Mouse (Mus musculus): ENCODE measurements at regions not wholly inside any gene's neighbourhood (a gene's known extent, or its start where the extent isn't known, plus 50 kb on each side); places are given as distances from the start of the nearest gene placed in this dataset.

DNA sequence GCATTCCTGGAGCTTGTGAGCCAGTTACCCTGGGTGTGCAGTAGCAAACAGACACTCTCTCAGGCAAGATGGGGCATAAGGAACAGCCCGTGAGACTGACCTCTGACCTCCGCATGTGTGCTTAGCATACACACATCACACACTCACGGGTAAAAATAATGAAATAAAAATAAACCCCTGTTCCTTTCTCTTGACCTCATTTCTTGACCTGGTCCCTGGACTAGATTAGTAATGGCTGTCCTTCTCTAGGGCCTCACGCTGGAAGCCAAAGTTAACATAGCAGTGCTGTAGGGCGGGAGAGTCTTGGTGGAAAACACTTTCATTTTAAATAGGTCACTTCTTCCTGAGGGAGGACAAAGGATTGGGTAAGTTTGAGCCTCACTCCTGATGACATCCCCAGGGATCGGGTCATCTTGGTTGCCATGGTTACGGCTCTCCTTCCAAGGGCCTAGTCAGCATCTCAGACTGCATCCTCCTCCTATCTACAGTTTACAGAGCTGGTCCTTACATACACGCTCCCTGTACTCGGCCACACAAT lies 59.4 kb upstream of the Errfi1 start:
- H3K4me1 ChIP-seq (replicated peaks; ENCODE audit: control insufficient read depth, insufficient read depth, low read length), result peaks cover under 1% of the 10 kb centered on the region; the same call in 1 of the 2 replicates
- TF ChIP-seq CTCF (IDR thresholded peaks at IDR 0.05; ENCODE audit: borderline replicate concordance, control insufficient read depth, extremely low read depth, insufficient read depth, low read length, poor library complexity) (no peak), POLR2A (IDR thresholded peaks at IDR 0.05; ENCODE audit: control insufficient read depth, extremely low read depth, insufficient read depth, low read length, poor library complexity) (no peak)
- no peaks in the 10 kb centered on the region for H3K27me3 ChIP-seq (ENCODE audit: control insufficient read depth, insufficient read depth, low read length)
- 94% methylated on average over 9 of the region's 9 CpGs for WGBS
- no peak overlapping the region for H3K27ac ChIP-seq (ENCODE audit: control insufficient read depth, insufficient read depth, low read length)
- no peaks in the 10 kb centered on the region for H3K36me3 ChIP-seq (ENCODE audit: control insufficient read depth, insufficient read depth, low read length)
- no peak for DNase-seq
- no peak overlapping the region for H3K4me3 ChIP-seq (ENCODE audit: control insufficient read depth, insufficient read depth, low read length)

DNA sequence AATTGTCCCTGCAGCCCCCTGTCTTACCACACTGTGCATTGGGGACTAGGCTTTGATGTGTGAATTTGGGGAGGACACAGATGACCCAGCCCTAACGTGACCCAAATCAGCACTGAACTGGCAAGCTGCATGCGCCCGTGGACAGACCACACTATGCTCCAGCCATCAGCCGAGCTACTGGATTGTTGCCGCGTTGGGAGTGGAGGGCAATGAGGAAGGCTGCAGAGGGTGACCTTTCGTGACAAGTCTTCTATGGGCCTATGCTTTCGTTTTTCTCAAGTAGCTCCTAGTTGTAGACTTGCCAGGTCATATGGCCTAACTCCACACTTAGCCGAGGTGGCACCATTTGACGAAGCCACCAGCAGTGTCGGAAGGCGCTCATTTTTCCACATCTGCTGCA lies 60.6 kb upstream of the Errfi1 start:
- whole genome bisulfite sequencing, result 97% methylated on average over 12 of the region's 12 CpGs
- H3K27me3 ChIP-seq (ENCODE audit: control insufficient read depth, insufficient read depth, low read length), result no peaks in the 10 kb centered on the region
- H3K4me3 ChIP-seq (ENCODE audit: control insufficient read depth, insufficient read depth, low read length), result no peak overlapping the region

DNA sequence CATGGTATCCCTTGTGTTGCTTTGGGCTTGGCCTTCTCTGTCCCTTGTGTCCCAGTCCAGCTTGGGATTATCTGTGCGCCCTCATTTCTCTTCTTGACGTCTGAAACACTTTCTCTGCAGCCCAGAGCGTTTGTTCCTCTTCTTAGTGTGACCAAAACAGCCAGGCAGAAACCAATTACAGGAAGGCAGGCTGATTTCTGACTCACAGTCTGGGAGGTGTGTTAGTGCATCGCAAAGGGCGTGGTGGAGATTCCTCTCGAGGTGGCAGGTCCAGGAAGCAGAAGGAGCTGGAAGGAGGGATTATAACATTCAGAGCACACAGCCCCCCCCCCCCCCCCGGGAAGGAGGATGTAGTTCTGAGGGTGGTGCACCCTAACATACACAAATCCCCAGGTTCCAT lies 64.6 kb upstream of the Errfi1 start:
- no peak overlapping the region for H3K27ac ChIP-seq (ENCODE audit: control insufficient read depth, insufficient read depth, low read length)
- no peaks in the 10 kb centered on the region for H3K27me3 ChIP-seq (ENCODE audit: control insufficient read depth, insufficient read depth, low read length)
- 20% methylated on average over 6 of the region's 7 CpGs for WGBS

More for the DNA sequence above, 60.6 kb upstream of the Errfi1 start:
- no peak for DNase-seq
- Histone ChIP-seq H3K4me1 (replicated peaks; ENCODE audit: control insufficient read depth, insufficient read depth, low read length) (no peaks in the 10 kb centered on the region), H3K36me3 (ENCODE audit: control insufficient read depth, insufficient read depth, low read length) (no peaks in the 10 kb centered on the region), H3K27ac (ENCODE audit: control insufficient read depth, insufficient read depth, low read length) (no peak overlapping the region)
- TF ChIP-seq CTCF (IDR thresholded peaks at IDR 0.05; ENCODE audit: borderline replicate concordance, control insufficient read depth, extremely low read depth, insufficient read depth, low read length, poor library complexity), result no peak
- no peak for TF ChIP-seq POLR2A (IDR thresholded peaks at IDR 0.05; ENCODE audit: control insufficient read depth, extremely low read depth, insufficient read depth, low read length, poor library complexity)

DNA sequence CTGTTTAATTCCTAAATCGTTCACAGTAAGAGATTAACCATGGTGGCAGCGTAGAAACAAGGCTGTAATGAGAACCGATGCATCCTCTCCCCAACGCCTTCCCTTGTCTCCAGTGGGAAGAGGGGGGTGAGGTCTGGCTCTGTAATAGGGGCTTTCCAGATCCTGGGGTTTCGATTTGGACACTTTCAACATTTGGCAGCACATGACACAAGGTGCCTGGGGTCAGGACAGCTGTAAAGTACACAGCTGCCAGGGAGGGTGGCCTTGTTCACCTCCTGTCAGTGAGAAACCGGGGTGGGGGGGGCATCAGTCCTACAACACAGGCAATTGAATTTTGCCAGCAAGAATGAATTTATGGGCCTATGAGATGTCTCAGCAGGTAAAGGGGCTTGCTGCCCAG lies 66.6 kb upstream of the Errfi1 start:
- no peak overlapping the region for H3K27ac ChIP-seq (ENCODE audit: control insufficient read depth, insufficient read depth, low read length)
- H3K27me3 ChIP-seq (ENCODE audit: control insufficient read depth, insufficient read depth, low read length), result no peaks in the 10 kb centered on the region

More for the DNA sequence above, 64.6 kb upstream of the Errfi1 start:
- DNase-seq, result no peak
- Histone ChIP-seq H3K4me1 (replicated peaks; ENCODE audit: control insufficient read depth, insufficient read depth, low read length) (no peaks in the 10 kb centered on the region), H3K4me3 (ENCODE audit: control insufficient read depth, insufficient read depth, low read length) (no peak overlapping the region), H3K36me3 (ENCODE audit: control insufficient read depth, insufficient read depth, low read length) (no peaks in the 10 kb centered on the region)
- TF ChIP-seq CTCF (IDR thresholded peaks at IDR 0.05; ENCODE audit: borderline replicate concordance, control insufficient read depth, extremely low read depth, insufficient read depth, low read length, poor library complexity), result no peak
- no peak for TF ChIP-seq POLR2A (IDR thresholded peaks at IDR 0.05; ENCODE audit: control insufficient read depth, extremely low read depth, insufficient read depth, low read length, poor library complexity)

DNA sequence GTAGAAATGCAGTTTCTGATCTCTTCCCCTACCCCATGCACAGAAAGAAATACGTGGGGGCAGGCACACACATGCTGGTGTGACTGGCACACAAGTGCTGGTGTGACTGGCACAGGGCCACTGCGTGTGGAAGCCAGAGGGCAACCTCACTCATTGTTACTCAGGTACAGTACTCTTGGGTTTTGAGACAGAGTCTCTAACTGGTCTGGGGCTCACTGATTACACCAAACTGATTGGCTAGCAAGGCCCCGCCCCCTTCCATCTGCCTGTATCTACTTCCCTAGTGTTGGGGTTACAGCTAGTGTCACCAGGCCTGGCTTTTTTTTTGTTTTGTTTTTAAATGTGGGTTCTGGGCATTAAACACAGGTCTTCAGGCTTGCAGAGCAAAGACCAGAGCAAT lies 67.1 kb upstream of the Errfi1 start:
- Histone ChIP-seq H3K4me1 (replicated peaks; ENCODE audit: control insufficient read depth, insufficient read depth, low read length) (no peaks in the 10 kb centered on the region), H3K36me3 (ENCODE audit: control insufficient read depth, insufficient read depth, low read length) (no peaks in the 10 kb centered on the region), H3K4me3 (ENCODE audit: control insufficient read depth, insufficient read depth, low read length) (no peak overlapping the region), H3K27ac (ENCODE audit: control insufficient read depth, insufficient read depth, low read length) (no peak overlapping the region), H3K27me3 (ENCODE audit: control insufficient read depth, insufficient read depth, low read length) (no peaks in the 10 kb centered on the region)
- 94% methylated on average over 3 of the region's 3 CpGs for WGBS
- TF ChIP-seq POLR2A (IDR thresholded peaks at IDR 0.05; ENCODE audit: control insufficient read depth, extremely low read depth, insufficient read depth, low read length, poor library complexity) (no peak), CTCF (IDR thresholded peaks at IDR 0.05; ENCODE audit: borderline replicate concordance, control insufficient read depth, extremely low read depth, insufficient read depth, low read length, poor library complexity) (no peak)
- DNase-seq, result no peak

More for the DNA sequence above, 66.6 kb upstream of the Errfi1 start:
- Histone ChIP-seq H3K4me3 (ENCODE audit: control insufficient read depth, insufficient read depth, low read length) (no peak overlapping the region), H3K4me1 (replicated peaks; ENCODE audit: control insufficient read depth, insufficient read depth, low read length) (no peaks in the 10 kb centered on the region), H3K36me3 (ENCODE audit: control insufficient read depth, insufficient read depth, low read length) (no peaks in the 10 kb centered on the region)
- no peak for DNase-seq
- TF ChIP-seq CTCF (IDR thresholded peaks at IDR 0.05; ENCODE audit: borderline replicate concordance, control insufficient read depth, extremely low read depth, insufficient read depth, low read length, poor library complexity) (no peak), POLR2A (IDR thresholded peaks at IDR 0.05; ENCODE audit: control insufficient read depth, extremely low read depth, insufficient read depth, low read length, poor library complexity) (no peak)
- 89% methylated on average over 6 of the region's 6 CpGs for WGBS

DNA sequence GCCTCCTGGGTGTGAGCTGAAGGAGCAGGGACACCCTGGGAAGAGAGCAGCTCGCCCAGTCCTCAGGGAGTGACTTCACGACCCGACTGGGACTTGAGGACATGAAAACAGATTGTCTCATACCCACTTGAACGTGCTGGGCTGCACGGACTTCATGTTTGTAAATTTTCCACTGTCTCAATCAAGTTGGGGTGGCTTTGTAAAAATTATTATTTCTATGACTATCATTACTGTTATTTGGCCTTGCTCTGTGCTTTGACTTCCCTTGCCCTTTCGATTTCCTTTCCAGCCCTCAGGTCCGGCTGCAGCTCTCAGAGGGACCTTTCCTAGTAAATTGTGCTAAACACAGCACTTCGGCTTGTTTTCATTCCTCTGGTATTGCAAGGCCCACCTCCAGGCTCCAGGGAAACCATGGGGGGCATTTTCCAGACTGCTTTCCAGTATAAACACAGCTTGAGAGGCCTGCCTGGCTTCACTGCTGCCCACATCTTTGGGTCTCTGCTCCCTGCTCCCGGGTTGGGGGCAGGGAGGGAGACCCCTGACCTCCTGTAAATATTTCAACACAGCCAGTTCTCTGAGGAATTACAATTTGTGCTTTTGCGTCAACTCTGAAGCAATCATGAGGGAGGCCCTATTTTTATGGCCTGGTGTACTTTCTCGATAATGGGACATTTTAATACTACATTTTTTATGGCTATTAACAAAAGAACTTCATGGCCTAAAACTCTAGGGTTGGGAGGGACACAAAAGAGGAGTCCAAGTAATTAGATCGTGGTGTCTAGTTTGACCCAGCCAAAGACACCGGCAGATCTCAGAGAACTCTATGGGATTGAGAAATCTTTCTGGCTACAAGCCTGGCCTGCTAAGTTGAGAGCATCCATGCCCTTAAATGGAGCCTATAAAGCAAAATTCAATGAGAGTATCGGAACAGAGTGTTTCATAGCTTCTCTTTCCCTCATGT lies 68.9 kb upstream of the Errfi1 start:
- TF ChIP-seq POLR2A (IDR thresholded peaks at IDR 0.05; ENCODE audit: control insufficient read depth, extremely low read depth, insufficient read depth, low read length, poor library complexity) (no peak), CTCF (IDR thresholded peaks at IDR 0.05; ENCODE audit: borderline replicate concordance, control insufficient read depth, extremely low read depth, insufficient read depth, low read length, poor library complexity) (no peak)
- Histone ChIP-seq H3K27ac (ENCODE audit: control insufficient read depth, insufficient read depth, low read length) (peak overlapping the region; percentile 7; the same call in 1 of the 2 replicates), H3K36me3 (ENCODE audit: control insufficient read depth, insufficient read depth, low read length) (no peaks in the 10 kb centered on the region), H3K4me1 (replicated peaks; ENCODE audit: control insufficient read depth, insufficient read depth, low read length) (no peaks in the 10 kb centered on the region), H3K4me3 (ENCODE audit: control insufficient read depth, insufficient read depth, low read length) (no peak overlapping the region), H3K27me3 (ENCODE audit: control insufficient read depth, insufficient read depth, low read length) (no peaks in the 10 kb centered on the region)
- WGBS, result 90% methylated on average over 14 of the region's 14 CpGs
- no peak for DNase-seq
